Mouse (Mus musculus) liver, embryonic 11.5 days (tissue): Measurements from ENCODE around the gene Ankrd44. TPM values are rescaled to one million over a fixed set of nuclear protein-coding genes. Genes with fewer than 3 reads are reported as not detected.

Experiments
- ATAC-seq: fragments of 200-750 bp; cut with Nextera tagmentation; replicated peaks from 2 replicates; pipeline ENCODE4 v1.8.0; 2017; ENCODE audit warnings: moderate number of reproducible peaks, mild to moderate bottlenecking, moderate TSS enrichment, moderate library complexity; ENCODE audit not compliant: low FRiP score
- DNase-seq: peaks from one replicate; pipeline ENCODE4 v3.0.0-alpha.2; 2017; ENCODE audit warnings: low spot score
- H3K27ac ChIP-seq: fragments of 300-500 bp; sonication (generic); 2 replicates; pipeline ENCODE4 v1.5.1; 2014; ENCODE audit warnings: mild to moderate bottlenecking, low read depth, low read length, control low read depth
- H3K27me3 ChIP-seq: fragments of 300-500 bp; sonication (generic); replicated peaks from 2 replicates; pipeline ENCODE4 v1.6.1; 2014; ENCODE audit warnings: low read length, mixed read lengths; ENCODE audit not compliant: control insufficient read depth, insufficient read depth
- H3K36me3 ChIP-seq: fragments of 300-500 bp; sonication (generic); 2 replicates; pipeline ENCODE4 v1.6.1; 2014; ENCODE audit warnings: mild to moderate bottlenecking, low read length, moderate library complexity, mixed read lengths; ENCODE audit not compliant: control insufficient read depth, insufficient read depth
- H3K4me1 ChIP-seq: fragments of 300-500 bp; sonication (generic); replicated peaks from 2 replicates; pipeline ENCODE4 v1.6.1; 2014; ENCODE audit warnings: low read length, mixed read lengths; ENCODE audit not compliant: control insufficient read depth, insufficient read depth
- H3K4me2 ChIP-seq: fragments of 300-500 bp; sonication (generic); 2 replicates; pipeline ENCODE4 v1.6.1; 2014; ENCODE audit warnings: mild to moderate bottlenecking, control low read depth, moderate library complexity
- H3K4me3 ChIP-seq: fragments of 300-500 bp; sonication (generic); 2 replicates; pipeline ENCODE4 v1.5.1; 2014; ENCODE audit warnings: low read depth, low read length, control low read depth
- H3K9ac ChIP-seq: fragments of 300-500 bp; sonication (generic); 2 replicates; pipeline ENCODE4 v1.6.1; 2014; ENCODE audit warnings: low read depth, low read length, control low read depth
- H3K9me3 ChIP-seq: fragments of 300-500 bp; sonication (generic); 2 replicates; pipeline ENCODE4 v1.6.1; 2016; ENCODE audit warnings: low read length, inconsistent platforms, mixed read lengths; ENCODE audit not compliant: control insufficient read depth
- WGBS: fragments of 180-500 bp; shearing (Covaris S2); extraction: QIAGEN DNeasy Blood & Tissue Kit; methylation state at CpG from one replicate; pipeline ENCODE4 v1.1.7; 2014; 5-methylcytosine and 5-hydroxymethylcytosine counted together
- polyA plus RNA-seq: library from polyadenylated mRNA; unstranded; fragments of >200 nt; fragmentation: Nextera tagmentation; extraction: Ambion mirVana; gene quantifications from 2 replicates; pipeline ENCODE4 v1.2.1, GENCODE M21; 2014

Ankrd44 gene
- polyA plus RNA-seq, 1 experiment from 2014 or later: 11.8 TPM

- H3K9me3 ChIP-seq: no peaks in the 10 kb centered on the region
- ATAC-seq (no peak), DNase-seq (no peak)
- 52% methylated on average over 7 of the region's 7 CpGs for WGBS
- peaks cover 7% of the 10 kb centered on the region for H3K4me1 ChIP-seq
- H3K4me3 ChIP-seq: no peak overlapping the region
- H3K27me3 ChIP-seq: no peaks in the 10 kb centered on the region
- H3K9ac ChIP-seq: no peak overlapping the region
- H3K4me2 ChIP-seq: no peak overlapping the region
- H3K36me3 ChIP-seq: no peaks in the 10 kb centered on the region
- H3K27ac ChIP-seq: no peak overlapping the region
Measured at GRCm38 (mm10) chr1:54905632-54906031, 20.6 kb downstream of the Ankrd44 start.

- no peak overlapping the region for H3K4me2 ChIP-seq
- DNase-seq (no peak), ATAC-seq (no peak)
- WGBS: 85% methylated on average over 2 of the region's 2 CpGs
- no peaks in the 10 kb centered on the region for H3K36me3 ChIP-seq
- H3K4me1 ChIP-seq: peaks cover 9% of the 10 kb centered on the region
- H3K27me3 ChIP-seq: no peaks in the 10 kb centered on the region
- H3K9ac ChIP-seq: no peak overlapping the region
- no peak overlapping the region for H3K27ac ChIP-seq
- no peak overlapping the region for H3K4me3 ChIP-seq
- no peaks in the 10 kb centered on the region for H3K9me3 ChIP-seq
Measured at GRCm38 (mm10) chr1:54904165-54904564, 22.0 kb downstream of the Ankrd44 start.

- no peak for DNase-seq
- WGBS: 74% methylated on average over 12 of the region's 12 CpGs
- Histone ChIP-seq H3K4me2 (no peak overlapping the region), H3K27ac (no peak overlapping the region), H3K4me1 (peaks cover 9% of the 10 kb centered on the region; the same call in 1 of the 2 replicates), H3K27me3 (no peaks in the 10 kb centered on the region), H3K9me3 (no peaks in the 10 kb centered on the region), H3K9ac (no peak overlapping the region), H3K36me3 (no peaks in the 10 kb centered on the region), H3K4me3 (no peak overlapping the region)
- 0 out of 2 replicates have a peak, but pooled peaks have one; percentile 57 for ATAC-seq
Measured at GRCm38 (mm10) chr1:54902689-54903246, 23.4 kb downstream of the Ankrd44 start.

GRCm38 (mm10) chr1:54901084-54901483 is 25.1 kb downstream of the Ankrd44 start:
- no peaks in the 10 kb centered on the region for H3K27me3 ChIP-seq
- peaks cover 9% of the 10 kb centered on the region; the same call in 1 of the 2 replicates for H3K4me1 ChIP-seq
- 83% methylated on average over 1 of the region's 1 CpGs for WGBS
- no peak overlapping the region for H3K4me3 ChIP-seq
- no peaks in the 10 kb centered on the region for H3K36me3 ChIP-seq
- ATAC-seq: no peak
- H3K27ac ChIP-seq: no peak overlapping the region
- DNase-seq: no peak
- no peak overlapping the region for H3K4me2 ChIP-seq
- H3K9me3 ChIP-seq: no peaks in the 10 kb centered on the region
- no peak overlapping the region for H3K9ac ChIP-seq

- H3K4me1 ChIP-seq: peaks cover 5% of the 10 kb centered on the region; the same call in 1 of the 2 replicates
- H3K4me3 ChIP-seq: no peak overlapping the region
- ATAC-seq (no peak), DNase-seq (no peak)
- no peak overlapping the region for H3K27ac ChIP-seq
- H3K27me3 ChIP-seq: no peaks in the 10 kb centered on the region
- H3K9ac ChIP-seq: no peak overlapping the region
- no peaks in the 10 kb centered on the region for H3K36me3 ChIP-seq
- H3K9me3 ChIP-seq: no peaks in the 10 kb centered on the region
- whole genome bisulfite sequencing: 82% methylated on average over 6 of the region's 6 CpGs
- no peak overlapping the region for H3K4me2 ChIP-seq
Measured at GRCm38 (mm10) chr1:54899247-54899646, 26.9 kb downstream of the Ankrd44 start.

GRCm38 (mm10) chr1:54898656-54899084 is 27.5 kb downstream of the Ankrd44 start:
- WGBS: 44% methylated on average over 5 of the region's 5 CpGs
- Histone ChIP-seq H3K9me3 (no peaks in the 10 kb centered on the region), H3K27me3 (no peaks in the 10 kb centered on the region), H3K4me3 (no peak overlapping the region), H3K4me2 (no peak overlapping the region), H3K27ac (no peak overlapping the region), H3K4me1 (peaks cover 5% of the 10 kb centered on the region; the same call in 1 of the 2 replicates), H3K36me3 (no peaks in the 10 kb centered on the region), H3K9ac (no peak overlapping the region)
- ATAC-seq (no peak), DNase-seq (no peak)

- no peaks in the 10 kb centered on the region for H3K36me3 ChIP-seq
- ATAC-seq: no peak
- H3K4me2 ChIP-seq: no peak overlapping the region
- no peak overlapping the region for H3K9ac ChIP-seq
- no peaks in the 10 kb centered on the region for H3K9me3 ChIP-seq
- no peaks in the 10 kb centered on the region for H3K27me3 ChIP-seq
- no peak overlapping the region for H3K27ac ChIP-seq
- 82% methylated on average over 2 of the region's 2 CpGs for WGBS
- H3K4me1 ChIP-seq: peaks cover 5% of the 10 kb centered on the region; the same call in 1 of the 2 replicates
- DNase-seq: no peak
- H3K4me3 ChIP-seq: no peak overlapping the region
Measured at GRCm38 (mm10) chr1:54897726-54898125, 28.5 kb downstream of the Ankrd44 start.

GRCm38 (mm10) chr1:54896109-54897085 is 29.8 kb downstream of the Ankrd44 start:
- H3K4me1 ChIP-seq: peaks cover 5% of the 10 kb centered on the region; the same call in 1 of the 2 replicates
- H3K27me3 ChIP-seq: no peaks in the 10 kb centered on the region
- H3K9ac ChIP-seq: no peak overlapping the region
- 75% methylated on average over 11 of the region's 12 CpGs for WGBS
- H3K4me2 ChIP-seq: no peak overlapping the region
- DNase-seq: no peak
- H3K9me3 ChIP-seq: no peaks in the 10 kb centered on the region
- H3K36me3 ChIP-seq: no peaks in the 10 kb centered on the region
- no peak for ATAC-seq
- no peak overlapping the region for H3K27ac ChIP-seq
- no peak overlapping the region for H3K4me3 ChIP-seq
